Mouse (Mus musculus) gastrocnemius, postnatal 36 days (tissue): ENCODE measurements at regions not wholly inside any gene's neighbourhood (a gene's known extent, or its start where the extent isn't known, plus 50 kb on each side); places are given as distances from the start of the nearest gene placed in this dataset.

Experiments
- DNase-seq, 2 experiments: peaks; one replicate each; pipeline ENCODE4 v3.0.0; 2022
- intact Hi-C: fragments of 180-260 bp; cut with DNase I; formaldehyde crosslinking; loops from one replicate; pipeline ENCODE4 v1.15.1; 2025

- intact Hi-C loops, result no loop called here
- DNase-seq, result no peak
These were observed 639.2 kb upstream of the Gm11114 start for GRCm38 (mm10) chr9:84673327-84673726.

GRCm38 (mm10) chr9:84678416-84678815 lies 634.2 kb upstream of the Gm11114 start:
- intact Hi-C loops, result no loop called here
- no peak for DNase-seq

GRCm38 (mm10) chr9:84718615-84719191 lies 593.9 kb upstream of the Gm11114 start:
- DNase-seq, result no peak
- intact Hi-C loops, result no loop called here

GRCm38 (mm10) chr9:84719396-84719795 lies 593.2 kb upstream of the Gm11114 start:
- intact Hi-C loops, result no loop called here
- no peak for DNase-seq

- intact Hi-C loops, result no loop called here
These were observed 592.1 kb upstream of the Gm11114 start for GRCm38 (mm10) chr9:84720454-84720853.

GRCm38 (mm10) chr9:84739266-84739665 lies 573.3 kb upstream of the Gm11114 start:
- intact Hi-C loops, result no loop called here
- no peak for DNase-seq

More at GRCm38 (mm10) chr9:84720454-84720853, 592.1 kb upstream of the Gm11114 start:
- no peak for DNase-seq

DNA sequence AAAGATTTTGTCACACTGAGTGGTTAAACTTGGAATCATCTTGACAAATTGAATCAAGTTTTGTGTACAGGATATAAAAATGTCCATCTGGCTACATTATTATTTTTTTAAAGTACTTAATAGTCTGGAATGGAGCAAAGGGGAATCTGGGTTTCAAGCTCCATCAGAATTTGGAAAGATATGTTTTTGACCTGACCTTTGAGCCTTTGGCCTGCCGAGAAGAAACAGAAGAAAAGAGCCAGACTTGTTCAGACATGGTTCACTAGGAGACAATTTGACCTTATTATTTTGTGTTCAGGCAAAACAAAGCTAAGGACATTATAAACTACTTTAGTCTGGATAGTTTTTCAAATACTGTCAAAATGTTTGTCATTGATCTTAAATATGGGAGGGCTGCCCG lies 572.2 kb upstream of the Gm11114 start:
- intact Hi-C loops, result no loop called here
- no peak for DNase-seq

- no peak for DNase-seq
- intact Hi-C loops, result no loop called here
These were observed 558.2 kb upstream of the Gm11114 start for GRCm38 (mm10) chr9:84754332-84754731.

- intact Hi-C loops, result no loop called here
- no peak for DNase-seq
These were observed 557.7 kb upstream of the Gm11114 start for GRCm38 (mm10) chr9:84754828-84755227.

DNA sequence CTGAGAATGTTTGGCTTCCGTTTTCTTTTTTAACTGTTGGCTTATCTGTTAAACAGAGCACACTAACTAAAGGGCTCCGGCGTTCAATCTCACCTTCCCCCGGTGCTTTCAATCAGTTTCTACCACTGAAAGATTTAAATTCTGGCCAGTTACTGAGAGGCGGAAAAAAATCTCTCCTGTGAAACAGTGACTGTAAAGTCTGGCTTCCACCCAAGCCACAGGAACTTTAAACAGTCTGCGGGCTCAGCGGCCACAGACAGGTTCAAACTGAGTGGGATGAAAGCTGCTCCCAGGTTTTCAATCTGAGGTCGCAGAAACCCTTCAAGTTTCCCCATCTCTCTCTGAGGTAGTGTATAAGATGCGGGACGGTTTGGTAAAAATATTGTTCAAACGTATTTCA lies 538.2 kb upstream of the Gm11114 start:
- DNase-seq, result no peak
- intact Hi-C loops, result no loop called here

GRCm38 (mm10) chr9:84775190-84775589 lies 537.4 kb upstream of the Gm11114 start:
- DNase-seq, result no peak
- intact Hi-C loops, result no loop called here

DNA sequence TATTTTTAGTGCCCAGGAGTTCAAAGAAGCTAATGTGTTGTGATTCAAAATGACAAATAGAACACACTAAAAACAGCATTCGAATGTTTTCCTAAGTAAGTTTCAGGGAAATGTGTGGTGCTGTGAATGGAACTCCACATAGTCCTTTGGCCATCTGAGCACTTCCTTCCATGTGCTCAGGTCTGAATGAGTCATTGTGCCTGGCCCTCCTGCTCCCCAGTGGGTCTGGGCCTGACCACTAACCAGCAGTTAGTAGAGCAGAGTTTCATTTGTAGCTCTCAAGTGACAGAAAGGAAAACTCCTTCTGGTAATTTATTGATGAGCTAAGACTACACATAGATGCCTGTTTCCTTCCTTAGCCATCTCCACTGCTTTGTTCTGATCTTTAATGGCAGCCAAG lies 533.4 kb upstream of the Gm11114 start:
- DNase-seq, result no peak
- intact Hi-C loops, result no loop called here

DNA sequence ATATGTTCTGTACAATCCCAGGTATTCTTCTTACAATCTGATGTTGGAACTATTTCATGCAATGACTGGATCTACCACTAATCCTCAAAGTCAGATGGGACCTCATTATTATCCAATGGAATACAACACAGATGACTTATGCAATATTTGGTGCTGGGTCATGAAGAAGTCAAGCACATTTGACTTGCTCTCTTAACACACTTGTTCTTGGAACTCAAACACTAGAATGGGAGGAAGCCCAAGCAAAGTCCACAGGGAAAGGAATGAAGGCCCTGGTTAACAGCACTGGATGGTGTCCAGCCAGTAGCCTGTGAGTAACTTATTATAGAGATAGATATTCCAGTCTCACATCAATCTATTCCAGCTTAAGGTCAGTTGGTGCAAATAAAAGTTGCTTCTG lies 486.8 kb upstream of the Gm11114 start:
- intact Hi-C loops, result no loop called here
- DNase-seq, result peak in 1 of 2 experiments; percentile 36

GRCm38 (mm10) chr9:84828934-84829333 lies 483.6 kb upstream of the Gm11114 start:
- intact Hi-C loops, result no loop called here
- DNase-seq, result no peak

GRCm38 (mm10) chr9:84830639-84831038 lies 481.9 kb upstream of the Gm11114 start:
- intact Hi-C loops, result no loop called here

GRCm38 (mm10) chr9:84837498-84837897 lies 475.1 kb upstream of the Gm11114 start:
- no peak for DNase-seq
- intact Hi-C loops, result no loop called here

More at GRCm38 (mm10) chr9:84830639-84831038, 481.9 kb upstream of the Gm11114 start:
- DNase-seq, result no peak

GRCm38 (mm10) chr9:84844021-84844420 lies 468.6 kb upstream of the Gm11114 start:
- intact Hi-C loops, result no loop called here

GRCm38 (mm10) chr9:84861600-84861999 lies 451.0 kb upstream of the Gm11114 start:
- no peak for DNase-seq
- intact Hi-C loops, result no loop called here

More at GRCm38 (mm10) chr9:84844021-84844420, 468.6 kb upstream of the Gm11114 start:
- DNase-seq, result no peak

- intact Hi-C loops, result no loop called here
- DNase-seq, result no peak
These were observed 449.1 kb upstream of the Gm11114 start for GRCm38 (mm10) chr9:84863431-84863830.

DNA sequence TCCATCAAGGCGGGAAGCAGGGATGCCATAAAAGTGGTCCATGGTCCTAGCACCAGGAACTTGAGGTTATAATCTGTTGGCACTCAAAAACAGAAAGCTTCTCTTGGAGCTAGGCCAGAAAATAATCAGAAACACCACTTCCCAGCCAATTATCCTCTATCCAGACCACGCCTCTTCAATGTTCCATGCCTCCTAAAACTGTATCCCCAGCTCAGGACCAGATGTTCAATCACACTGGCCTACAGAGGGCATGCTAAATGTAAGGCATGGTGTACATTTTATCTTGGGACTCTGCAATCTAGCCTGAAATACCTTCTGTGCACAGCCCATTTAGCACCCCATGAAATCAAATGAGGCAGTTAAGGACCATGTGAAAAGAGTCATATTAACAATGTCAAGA lies 418.4 kb upstream of the Gm11114 start:
- intact Hi-C loops, result no loop called here

DNA sequence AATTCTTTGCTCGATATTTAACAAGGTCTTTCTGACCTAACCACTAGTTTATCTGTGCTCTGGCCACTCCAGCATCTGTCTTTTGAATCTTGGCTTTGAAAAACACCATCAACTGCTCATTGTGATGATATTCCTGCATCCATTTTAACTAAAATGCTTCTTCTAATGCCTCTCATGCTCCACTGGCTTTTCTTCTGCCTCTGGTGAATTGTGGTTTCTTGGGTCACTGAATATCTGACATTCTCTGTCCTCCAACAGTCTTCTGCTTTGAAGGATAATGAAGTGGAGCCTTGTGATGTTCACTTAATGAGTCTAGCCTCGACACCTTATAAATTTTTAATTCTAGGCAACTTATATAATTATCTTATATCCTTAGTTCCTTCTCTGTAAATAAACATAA lies 416.5 kb upstream of the Gm11114 start:
- intact Hi-C loops, result no loop called here
- DNase-seq, result no peak

More for the DNA sequence above, 418.4 kb upstream of the Gm11114 start:
- DNase-seq, result no peak

- intact Hi-C loops, result no loop called here
- DNase-seq, result no peak
These were observed 411.9 kb upstream of the Gm11114 start for GRCm38 (mm10) chr9:84900643-84901042.

- no peak for DNase-seq
These were observed 406.3 kb upstream of the Gm11114 start for GRCm38 (mm10) chr9:84906244-84906643.

More at GRCm38 (mm10) chr9:84906244-84906643, 406.3 kb upstream of the Gm11114 start:
- intact Hi-C loops, result no loop called here
